ENCODE assay signal across 8 mouse cellular contexts in the genomic region with DNA sequence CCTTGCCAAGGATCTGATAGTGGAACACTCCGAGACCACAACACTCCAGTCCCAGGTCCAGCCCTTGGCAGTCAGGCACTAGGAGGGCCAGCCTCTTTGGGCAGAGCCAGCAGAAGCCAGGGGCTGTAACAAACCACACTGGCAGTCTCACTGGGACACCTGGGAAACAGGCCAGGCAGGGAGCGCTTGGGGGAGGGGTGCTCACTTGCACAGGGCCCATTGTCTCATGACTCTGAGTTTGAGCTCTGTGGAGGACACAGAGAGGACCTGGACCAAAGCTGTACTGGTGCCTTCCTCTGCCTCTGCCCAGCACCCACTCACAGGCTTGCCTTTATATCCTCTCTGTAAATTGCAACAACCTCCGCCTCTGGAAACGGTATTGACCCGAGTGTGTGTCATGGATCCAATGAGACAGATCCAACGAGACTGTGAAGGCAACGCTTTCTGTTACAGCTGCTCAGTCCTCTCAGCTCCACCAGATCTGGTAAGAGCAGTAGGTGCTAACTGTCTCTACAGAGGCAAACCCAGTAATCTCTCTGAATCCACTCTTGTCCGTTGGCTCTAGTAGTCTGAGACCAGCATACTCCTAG. TPM values are rescaled to one million over a fixed set of nuclear protein-coding genes. Genes with fewer than 3 reads are reported as not detected.
DNase-seq lines count a peak whose midpoint lies in the region; ATAC-seq lines count a peak whose summit lies in the region.

Gene Tkt (plus strand): TSS at position 229 of the 590 bp plus-strand sequence.

- no peaks in the 10 kb centered on the region for H3K36me3 ChIP-seq in embryonic facial prominence, embryonic 11.5 days (replicated peaks; ENCODE audit: control insufficient read depth, insufficient read depth, low read depth, low read length)
- no peaks in the 10 kb centered on the region for H3K36me3 ChIP-seq in intestine, embryonic 14.5 days (ENCODE audit: control insufficient read depth, insufficient read depth, low read length)

- ATAC-seq in embryonic facial prominence, embryonic 11.5 days (replicated peaks; ENCODE audit: insufficient number of reproducible peaks, low FRiP score, low TSS enrichment, low read depth): peak; percentile 26; the same call in 1 of the 2 replicates
- no peak for ATAC-seq in intestine, embryonic 14.5 days (replicated peaks; ENCODE audit: low FRiP score, low TSS enrichment, low read depth)
- ATAC-seq in megakaryocyte, adult 5-6 weeks (ENCODE audit: poor library complexity, severe bottlenecking): 0 out of 2 replicates have a peak, but pooled peaks have one; percentile 1

- H3K27ac ChIP-seq in embryonic facial prominence, embryonic 11.5 days (replicated peaks; ENCODE audit: low read depth, low read length): peak within 1 kb of the TSS; percentile 86
- peak within 1 kb of the TSS; percentile 93 for H3K27ac ChIP-seq in intestine, embryonic 14.5 days (ENCODE audit: low read depth)

- peak within 1 kb of the TSS; percentile 62 for H3K4me3 ChIP-seq in embryonic facial prominence, embryonic 11.5 days (ENCODE audit: low read depth, low read length)
- peak within 1 kb of the TSS; percentile 88 for H3K4me3 ChIP-seq in intestine, embryonic 14.5 days (ENCODE audit: low read depth, low read length)

- H3K4me1 ChIP-seq in embryonic facial prominence, embryonic 11.5 days (ENCODE audit: control insufficient read depth, insufficient read depth, low read length): no peaks in the 10 kb centered on the region
- H3K4me1 ChIP-seq in intestine, embryonic 14.5 days (replicated peaks; ENCODE audit: control insufficient read depth, insufficient read depth, low read length): peaks cover 22% of the 10 kb centered on the region

- peak within 1 kb of the TSS; percentile 78 for H3K9ac ChIP-seq in embryonic facial prominence, embryonic 11.5 days (replicated peaks; ENCODE audit: low read length)
- H3K9ac ChIP-seq in intestine, embryonic 14.5 days (ENCODE audit: low read length): peak within 1 kb of the TSS; percentile 93

- 21% methylated on average over 8 of the region's 8 CpGs for WGBS in embryonic facial prominence, embryonic 11.5 days
- 26% methylated on average over 8 of the region's 8 CpGs for WGBS in intestine, embryonic 14.5 days

- peak within 1 kb of the TSS; percentile 74 for H3K4me2 ChIP-seq in embryonic facial prominence, embryonic 11.5 days (ENCODE audit: low read depth, low read length)
- H3K4me2 ChIP-seq in intestine, embryonic 14.5 days (ENCODE audit: low read length): peak within 1 kb of the TSS; percentile 77

- no peaks in the 10 kb centered on the region for H3K9me3 ChIP-seq in embryonic facial prominence, embryonic 11.5 days (replicated peaks; ENCODE audit: control insufficient read depth, low read length)
- H3K9me3 ChIP-seq in intestine, embryonic 14.5 days (ENCODE audit: control insufficient read depth, low read length): no peaks in the 10 kb centered on the region

- intact Hi-C loops in gastrocnemius, postnatal 36 days (cut with DNase I): no loop called here
- intact Hi-C loops in left cerebral cortex, postnatal 10 days (cut with DNase I): no loop called here

- no peaks in the 10 kb centered on the region for H3K27me3 ChIP-seq in embryonic facial prominence, embryonic 11.5 days (ENCODE audit: control insufficient read depth, insufficient read depth, low read length)
- H3K27me3 ChIP-seq in intestine, embryonic 14.5 days (replicated peaks; ENCODE audit: control insufficient read depth, insufficient read depth, low read length): no peaks in the 10 kb centered on the region

- peak; percentile 88 for DNase-seq in layer of hippocampus, adult 11-12 months (ENCODE audit: low spot score)
- no peak for DNase-seq in layer of hippocampus, adult 9-10 months (ENCODE audit: low spot score)
- DNase-seq in embryonic facial prominence, embryonic 11.5 days (ENCODE audit: low spot score): peak; percentile 23
- DNase-seq in gastrocnemius, postnatal 36 days: peak; percentile 36 to 39
- peak; percentile 65 for DNase-seq in intestine, embryonic 14.5 days (ENCODE audit: low spot score)
- DNase-seq in left cerebral cortex, postnatal 10 days (ENCODE audit: extremely low spot score in 1 of 2, low spot score in 2 of 2): peak; percentile 74 to 77
- peak; percentile 63 for DNase-seq in right cerebral cortex, postnatal 14 days

RNA-seq across cellular contexts. Expression of gene Tkt, which starts in this region (rescaled TPM):
- polyA plus RNA-seq in embryonic facial prominence, embryonic 11.5 days (2014; fragmentation: Nextera tagmentation; extraction: Ambion mirVana): 131 TPM in 2 replicates
- 10 to 100 TPM in 1 of 2 experiments, 1 to 10 TPM in 1; 9.6 to 13.1 TPM for total RNA-seq in gastrocnemius, postnatal 36 days (2021)
- 134 and 167 TPM in 2 replicates for polyA plus RNA-seq in intestine, embryonic 14.5 days (2014; fragmentation: Nextera tagmentation; extraction: Ambion mirVana)
- total RNA-seq in left cerebral cortex, postnatal 10 days (2021): 100 to 1,000 TPM; 231 TPM
- 195 and 196 TPM in 2 replicates for total RNA-seq in megakaryocyte, adult 5-6 weeks (2015)
- 517 and 539 TPM in 2 replicates for total RNA-seq in megakaryocyte, adult 5-6 weeks (2017)

Comparison
In these comparisons a context has a peak if more than half of its experiments do, and no peak if none do; other contexts are left out.
1. RNA of gene Tkt (total RNA-seq): 195 to 539 TPM in megakaryocyte, adult 5-6 weeks and 231 TPM in left cerebral cortex, postnatal 10 days; 9.6 to 13.1 TPM in gastrocnemius, postnatal 36 days; every median in the first group is over 10 times any median in the second.